Mouse (Mus musculus): Measurements from ENCODE around the gene Zfp963. TPM values are rescaled to one million over a fixed set of nuclear protein-coding genes. Genes with fewer than 3 reads are reported as not detected.

Zfp963 gene
- polyA plus RNA-seq, 1 experiment: 3.3 TPM

GRCm38 (mm10) chr8:69758316-69758715, 8.5 kb upstream of the Zfp963 start:
- DNase-seq: no peak
- no peaks in the 10 kb centered on the region for H3K27me3 ChIP-seq (ENCODE audit: control insufficient read depth, insufficient read depth, low read length)
- no peak for TF ChIP-seq POLR2A (IDR thresholded peaks at IDR 0.05; ENCODE audit: control insufficient read depth, extremely low read depth, insufficient read depth, low read length, poor library complexity)
- no peak for TF ChIP-seq CTCF (IDR thresholded peaks at IDR 0.05; ENCODE audit: borderline replicate concordance, control insufficient read depth, extremely low read depth, insufficient read depth, low read length, poor library complexity)
- peaks cover 9% of the 10 kb centered on the region for H3K36me3 ChIP-seq (ENCODE audit: control insufficient read depth, insufficient read depth, low read length)
- no peak overlapping the region for H3K27ac ChIP-seq (ENCODE audit: control insufficient read depth, insufficient read depth, low read length)
- 91% methylated on average over 5 of the region's 5 CpGs for WGBS
- no peaks in the 10 kb centered on the region for H3K4me1 ChIP-seq (replicated peaks; ENCODE audit: control insufficient read depth, insufficient read depth, low read length)
- H3K4me3 ChIP-seq (ENCODE audit: control insufficient read depth, insufficient read depth, low read length): no peak overlapping the region

GRCm38 (mm10) chr8:69752437-69752836, 2.7 kb upstream of the Zfp963 start:
- no peak for TF ChIP-seq CTCF (IDR thresholded peaks at IDR 0.05; ENCODE audit: borderline replicate concordance, control insufficient read depth, extremely low read depth, insufficient read depth, low read length, poor library complexity)
- Histone ChIP-seq H3K4me3 (ENCODE audit: control insufficient read depth, insufficient read depth, low read length) (no peak overlapping the region), H3K27ac (ENCODE audit: control insufficient read depth, insufficient read depth, low read length) (no peak overlapping the region), H3K27me3 (ENCODE audit: control insufficient read depth, insufficient read depth, low read length) (no peaks in the 10 kb centered on the region), H3K4me1 (replicated peaks; ENCODE audit: control insufficient read depth, insufficient read depth, low read length) (peaks cover 5% of the 10 kb centered on the region), H3K36me3 (ENCODE audit: control insufficient read depth, insufficient read depth, low read length) (0 out of 2 replicates have a peak, but pooled peaks cover 8% of the 10 kb centered on the region)
- WGBS: 95% methylated on average over 2 of the region's 2 CpGs
- no peak for DNase-seq

DNA sequence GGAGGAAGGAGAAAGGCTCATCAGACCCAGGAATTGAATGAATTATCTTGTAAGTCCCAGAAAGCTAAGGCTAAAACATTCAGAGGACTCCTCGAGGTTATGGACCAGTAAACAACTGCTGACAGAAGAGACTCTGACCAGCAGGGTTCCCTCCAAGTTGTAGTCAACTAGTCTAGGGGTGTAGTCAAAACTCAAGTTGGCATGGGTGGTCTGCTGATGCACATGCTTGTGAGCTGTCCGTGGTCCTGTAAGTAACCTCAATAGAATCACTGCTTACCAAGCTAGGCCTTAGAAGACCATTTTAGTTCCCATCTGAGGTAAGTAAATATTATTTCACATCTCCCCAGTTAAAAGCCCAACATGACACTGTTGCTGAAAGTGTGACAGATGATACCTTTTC, 8.5 kb downstream of the Zfp963 start:
- DNase-seq: no peak
- Histone ChIP-seq H3K4me3 (ENCODE audit: control insufficient read depth, insufficient read depth, low read length) (no peak overlapping the region), H3K27me3 (ENCODE audit: control insufficient read depth, insufficient read depth, low read length) (no peaks in the 10 kb centered on the region), H3K27ac (ENCODE audit: control insufficient read depth, insufficient read depth, low read length) (no peak overlapping the region), H3K36me3 (ENCODE audit: control insufficient read depth, insufficient read depth, low read length) (peaks cover 5% of the 10 kb centered on the region; the same call in 1 of the 2 replicates), H3K4me1 (replicated peaks; ENCODE audit: control insufficient read depth, insufficient read depth, low read length) (no peaks in the 10 kb centered on the region)
- no peak for TF ChIP-seq CTCF (IDR thresholded peaks at IDR 0.05; ENCODE audit: borderline replicate concordance, control insufficient read depth, extremely low read depth, insufficient read depth, low read length, poor library complexity)
- no peak for TF ChIP-seq POLR2A (IDR thresholded peaks at IDR 0.05; ENCODE audit: control insufficient read depth, extremely low read depth, insufficient read depth, low read length, poor library complexity)
- 88% methylated on average over 2 of the region's 2 CpGs for WGBS

DNA sequence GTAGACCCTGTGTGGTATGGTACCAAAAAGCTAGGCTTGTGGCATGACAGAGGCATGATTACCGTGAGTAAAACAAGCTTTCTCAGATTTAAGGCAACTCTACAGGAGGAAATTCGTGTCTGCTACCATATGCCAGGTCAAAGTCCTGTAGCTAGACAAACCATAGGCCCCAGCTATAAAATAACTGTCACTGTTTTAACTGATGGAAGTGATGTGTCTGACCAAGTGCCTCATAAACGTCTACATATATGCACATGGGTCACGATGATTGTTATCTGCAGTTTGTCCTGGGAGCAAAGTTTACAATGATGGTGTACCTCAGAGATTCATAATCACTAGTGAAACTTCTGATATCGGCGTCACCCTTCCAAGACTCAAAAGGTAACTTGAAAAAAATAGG, 9.0 kb downstream of the Zfp963 start:
- DNase-seq: no peak
- Histone ChIP-seq H3K27me3 (ENCODE audit: control insufficient read depth, insufficient read depth, low read length) (no peaks in the 10 kb centered on the region), H3K36me3 (ENCODE audit: control insufficient read depth, insufficient read depth, low read length) (peaks cover 5% of the 10 kb centered on the region; the same call in 1 of the 2 replicates), H3K4me1 (replicated peaks; ENCODE audit: control insufficient read depth, insufficient read depth, low read length) (no peaks in the 10 kb centered on the region), H3K27ac (ENCODE audit: control insufficient read depth, insufficient read depth, low read length) (no peak overlapping the region), H3K4me3 (ENCODE audit: control insufficient read depth, insufficient read depth, low read length) (no peak overlapping the region)
- TF ChIP-seq CTCF (IDR thresholded peaks at IDR 0.05; ENCODE audit: borderline replicate concordance, control insufficient read depth, extremely low read depth, insufficient read depth, low read length, poor library complexity): no peak
- no peak for TF ChIP-seq POLR2A (IDR thresholded peaks at IDR 0.05; ENCODE audit: control insufficient read depth, extremely low read depth, insufficient read depth, low read length, poor library complexity)
- 92% methylated on average over 6 of the region's 6 CpGs for WGBS

DNA sequence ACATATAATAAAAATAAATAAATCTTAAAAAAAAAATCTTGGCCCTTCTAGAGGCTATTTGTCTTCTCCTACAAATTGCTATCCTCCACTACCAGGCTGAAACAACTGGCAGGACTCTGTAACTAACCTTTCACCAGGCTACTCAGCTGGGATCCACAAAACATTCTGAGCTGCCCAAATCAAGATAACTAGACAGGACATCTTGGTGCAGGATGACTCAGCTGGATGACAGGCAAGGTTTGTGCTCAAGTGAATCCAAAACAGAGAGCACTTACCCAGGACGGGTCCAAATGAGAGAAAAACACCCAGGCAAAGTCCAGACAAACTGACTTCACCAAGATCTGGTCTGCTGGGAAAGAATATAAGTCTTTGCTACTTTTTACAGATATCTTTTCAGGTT, 14.3 kb downstream of the Zfp963 start:
- WGBS: 86% methylated on average over 1 of the region's 1 CpGs
- no peak overlapping the region for H3K27ac ChIP-seq (ENCODE audit: control insufficient read depth, insufficient read depth, low read length)
- TF ChIP-seq POLR2A (IDR thresholded peaks at IDR 0.05; ENCODE audit: control insufficient read depth, extremely low read depth, insufficient read depth, low read length, poor library complexity): no peak
- DNase-seq: no peak
- no peaks in the 10 kb centered on the region for H3K27me3 ChIP-seq (ENCODE audit: control insufficient read depth, insufficient read depth, low read length)
- no peaks in the 10 kb centered on the region for H3K4me1 ChIP-seq (replicated peaks; ENCODE audit: control insufficient read depth, insufficient read depth, low read length)
- H3K4me3 ChIP-seq (ENCODE audit: control insufficient read depth, insufficient read depth, low read length): no peak overlapping the region
- H3K36me3 ChIP-seq (ENCODE audit: control insufficient read depth, insufficient read depth, low read length): no peaks in the 10 kb centered on the region

DNA sequence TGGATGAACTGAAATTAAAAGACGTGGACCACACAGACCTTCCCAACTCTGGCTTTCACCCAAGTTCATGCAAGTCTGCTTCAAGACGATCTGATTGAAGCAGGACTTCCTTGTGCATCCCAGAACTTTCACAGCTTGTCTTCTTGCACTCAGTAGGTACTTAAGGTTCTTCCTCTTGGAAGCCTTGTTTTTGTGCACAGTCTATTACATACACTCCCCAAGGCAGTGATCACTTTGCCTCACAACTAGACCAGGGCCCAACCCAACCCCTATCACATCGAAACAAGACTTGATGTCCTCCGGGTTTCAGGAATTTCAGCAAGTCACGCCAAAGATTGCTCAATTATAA, 32.6 kb downstream of the Zfp963 start:
- H3K27me3 ChIP-seq (ENCODE audit: control insufficient read depth, insufficient read depth, low read length): no peaks in the 10 kb centered on the region
- H3K4me1 ChIP-seq (replicated peaks; ENCODE audit: control insufficient read depth, insufficient read depth, low read length): peaks cover 8% of the 10 kb centered on the region
- DNase-seq: no peak
- no peaks in the 10 kb centered on the region for H3K36me3 ChIP-seq (ENCODE audit: control insufficient read depth, insufficient read depth, low read length)
- peak overlapping the region; percentile 23; the same call in 1 of the 2 replicates for H3K4me3 ChIP-seq (ENCODE audit: control insufficient read depth, insufficient read depth, low read length)
- H3K27ac ChIP-seq (ENCODE audit: control insufficient read depth, insufficient read depth, low read length): no peak overlapping the region
- WGBS: 47% methylated on average over 5 of the region's 5 CpGs
- TF ChIP-seq POLR2A (IDR thresholded peaks at IDR 0.05; ENCODE audit: control insufficient read depth, extremely low read depth, insufficient read depth, low read length, poor library complexity) (no peak), CTCF (IDR thresholded peaks at IDR 0.05; ENCODE audit: borderline replicate concordance, control insufficient read depth, extremely low read depth, insufficient read depth, low read length, poor library complexity) (no peak)

DNA sequence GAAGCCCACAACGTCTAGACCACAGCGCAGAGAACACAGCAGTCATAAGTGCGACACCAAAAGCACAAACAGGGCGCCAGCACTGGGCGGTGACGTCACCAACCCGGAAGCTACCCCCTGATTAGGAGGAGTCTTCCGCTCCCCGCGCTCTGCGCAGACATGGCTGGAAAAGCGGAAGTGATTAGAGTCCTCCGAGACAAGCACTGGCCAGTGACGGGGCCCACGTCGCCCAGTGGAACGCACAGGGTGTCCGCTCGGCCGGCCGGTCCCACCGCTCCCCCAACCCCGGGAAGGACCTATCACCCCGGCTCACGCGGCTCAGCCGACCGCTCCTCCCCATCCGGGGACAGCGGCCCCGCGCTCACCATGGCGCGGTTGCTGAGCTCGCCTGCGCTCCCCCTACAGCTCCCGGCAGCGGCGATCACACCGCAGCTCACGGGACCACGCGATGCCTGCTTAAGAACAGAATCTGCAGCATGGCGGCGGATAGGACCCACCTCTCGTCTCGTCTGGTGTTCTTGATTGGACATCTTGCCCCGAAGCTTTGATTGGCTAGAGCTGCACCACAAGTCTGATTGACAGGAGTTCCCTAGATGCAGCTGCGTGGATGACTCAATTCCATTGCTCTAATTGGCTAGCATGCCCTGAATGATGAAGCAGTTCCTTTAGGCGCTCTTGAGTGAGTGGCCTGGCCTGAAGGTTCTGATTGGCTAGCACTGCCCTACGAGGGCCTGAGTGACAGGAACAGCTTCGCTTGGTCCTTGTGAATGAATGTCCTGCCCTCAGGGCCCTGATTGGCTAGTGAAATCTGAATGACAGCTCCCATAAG, 33.2 kb downstream of the Zfp963 start:
- under 1% methylated on average over 52 of the region's 52 CpGs for WGBS
- TF ChIP-seq POLR2A (IDR thresholded peaks at IDR 0.05; ENCODE audit: control insufficient read depth, extremely low read depth, insufficient read depth, low read length, poor library complexity) (peak; percentile 96), CTCF (IDR thresholded peaks at IDR 0.05; ENCODE audit: borderline replicate concordance, control insufficient read depth, extremely low read depth, insufficient read depth, low read length, poor library complexity) (no peak)
- peak overlapping the region; percentile 87 for H3K4me3 ChIP-seq (ENCODE audit: control insufficient read depth, insufficient read depth, low read length)

More for the DNA sequence above, 33.2 kb downstream of the Zfp963 start:
- DNase-seq: peak; percentile 92
- H3K27me3 ChIP-seq (ENCODE audit: control insufficient read depth, insufficient read depth, low read length): no peaks in the 10 kb centered on the region
- H3K27ac ChIP-seq (ENCODE audit: control insufficient read depth, insufficient read depth, low read length): peak overlapping the region; percentile 88
- H3K36me3 ChIP-seq (ENCODE audit: control insufficient read depth, insufficient read depth, low read length): no peaks in the 10 kb centered on the region
- H3K4me1 ChIP-seq (replicated peaks; ENCODE audit: control insufficient read depth, insufficient read depth, low read length): peaks cover 8% of the 10 kb centered on the region
